24 mouse cellular contexts compared by ENCODE assay signal in the genomic region with DNA sequence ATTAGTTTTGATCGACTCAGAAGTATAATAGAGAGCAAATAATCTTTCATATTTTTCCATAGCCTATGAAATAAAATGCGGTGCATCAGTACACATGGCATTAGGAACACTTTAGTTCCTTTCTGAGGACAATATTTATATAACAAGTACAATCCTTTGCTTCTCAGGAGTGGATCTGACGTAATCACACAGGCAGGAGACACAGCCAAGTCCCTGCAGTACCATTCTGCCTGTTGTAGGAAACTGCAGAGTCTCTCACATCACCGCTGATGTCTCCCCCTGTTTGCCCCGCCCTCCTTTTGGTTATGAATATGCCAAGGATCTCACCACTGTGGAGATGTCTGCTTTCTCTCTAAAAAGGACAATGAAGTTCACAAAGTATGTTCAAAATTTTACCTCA.
"Had no signal": no experiment of that assay in that cellular context is flagged by ENCODE, and none has a peak within 500 bp of the region (broad histone marks: within the 10 kb centered on the region; RNA-seq: fewer than 3 reads in every experiment).

No protein-coding gene starts in this region.

- H3K36me3 ChIP-seq: heart, embryonic 10.5 days; heart, embryonic 12.5 days; intestine, embryonic 15.5 days; limb, embryonic 10.5 days; limb, embryonic 12.5 days; liver, embryonic 13.5 days; liver, embryonic 15.5 days had no signal

- DNase-seq: gastrocnemius, adult 2 months; gastrocnemius, postnatal 10 days; gastrocnemius, postnatal 25 days; heart, adult 18-20 months; heart, postnatal 10 days; heart, postnatal 4 days; kidney, adult 18-20 months; kidney, adult 8-10 months; kidney, postnatal 10 days; kidney, postnatal 36 days; layer of hippocampus, adult 9-11 months; layer of hippocampus, postnatal 36 days; liver; liver, embryonic 13.5 days had no signal

- H3K9ac ChIP-seq: heart, embryonic 12.5 days; hindbrain, embryonic 14.5 days; intestine, embryonic 15.5 days; limb, embryonic 12.5 days; liver, embryonic 13.5 days; liver, embryonic 15.5 days had no signal

- ATAC-seq: inflammation-experienced regulatory T-cells, adult 6 months; intestine, embryonic 15.5 days; intestine, postnatal 0 days had no signal

- H3K4me3 ChIP-seq: gastrocnemius, adult 2 months; heart, embryonic 10.5 days; heart, embryonic 12.5 days; intestine, embryonic 15.5 days; limb, embryonic 10.5 days; limb, embryonic 12.5 days; liver, embryonic 13.5 days; liver, embryonic 15.5 days had no signal

- H3K9me3 ChIP-seq: heart, embryonic 10.5 days; heart, embryonic 12.5 days; intestine, embryonic 15.5 days; limb, embryonic 10.5 days; limb, embryonic 12.5 days; liver, embryonic 13.5 days; liver, embryonic 15.5 days had no signal

- H3K27me3 ChIP-seq: heart, embryonic 12.5 days; intestine, embryonic 15.5 days; limb, embryonic 12.5 days; liver, embryonic 13.5 days; liver, embryonic 15.5 days had no signal

- H3K27ac ChIP-seq: gastrocnemius, adult 2 months; heart, embryonic 10.5 days; intestine, embryonic 15.5 days; limb, embryonic 10.5 days; limb, embryonic 12.5 days; liver, embryonic 13.5 days; liver, embryonic 15.5 days had no signal

- H3K4me2 ChIP-seq: heart, embryonic 12.5 days; hindbrain, embryonic 14.5 days; intestine, embryonic 15.5 days; limb, embryonic 12.5 days; liver, embryonic 11.5 days; liver, embryonic 13.5 days; liver, embryonic 15.5 days had no signal

- H3K4me1 ChIP-seq: intestine, embryonic 15.5 days; limb, embryonic 10.5 days; liver, embryonic 13.5 days; liver, embryonic 15.5 days had no signal
